Mouse (Mus musculus) C2C12 (cell line): ENCODE results near the gene Ccdc22.

Source experiments
- CEBPB ChIP-seq: IDR thresholded peaks from one replicate; pipeline ENCODE4 v1.6.1; 2011; ENCODE audit warnings: low read depth, mild to moderate bottlenecking, control low read depth, moderate library complexity
- CTCF ChIP-seq: IDR thresholded peaks from one replicate; pipeline ENCODE4 v1.5.1; 2011; ENCODE audit not compliant: control insufficient read depth, insufficient read depth, insufficient read length
- FOSL1 ChIP-seq: IDR thresholded peaks from one replicate; pipeline ENCODE4 v1.8.0; 2011; ENCODE audit warnings: mild to moderate bottlenecking, low read length; ENCODE audit not compliant: poor library complexity, insufficient read depth, severe bottlenecking
- MYOG ChIP-seq: IDR thresholded peaks from one replicate; pipeline ENCODE4 v1.6.1; 2011; ENCODE audit not compliant: control insufficient read depth, insufficient read length; ENCODE audit errors: extremely low read depth
- USF1 ChIP-seq: IDR thresholded peaks from one replicate; pipeline ENCODE4 v1.6.1; 2011; ENCODE audit warnings: low read depth, mild to moderate bottlenecking, control low read depth, moderate library complexity

- TF ChIP-seq MYOG: no peak
- no peak for TF ChIP-seq USF1
- no peak for TF ChIP-seq CTCF
- no peak for TF ChIP-seq FOSL1
- TF ChIP-seq CEBPB: no peak
Measured at GRCm38 (mm10) chrX:7632560-7632959, 27.2 kb upstream of the Ccdc22 start.
